Mouse (Mus musculus) liver, postnatal 0 days (tissue): ENCODE data around the gene Rpl38.

Experiments used
- CTCF ChIP-seq: sonication (generic); IDR thresholded peaks from 2 replicates; pipeline ENCODE4 v1.5.1; 2016; ENCODE audit warnings: antibody characterized with exemption, low read depth
- EP300 ChIP-seq: IDR thresholded peaks from 2 replicates; pipeline ENCODE4 v1.6.1; 2016; ENCODE audit warnings: antibody characterized with exemption, low read depth, mild to moderate bottlenecking

DNA sequence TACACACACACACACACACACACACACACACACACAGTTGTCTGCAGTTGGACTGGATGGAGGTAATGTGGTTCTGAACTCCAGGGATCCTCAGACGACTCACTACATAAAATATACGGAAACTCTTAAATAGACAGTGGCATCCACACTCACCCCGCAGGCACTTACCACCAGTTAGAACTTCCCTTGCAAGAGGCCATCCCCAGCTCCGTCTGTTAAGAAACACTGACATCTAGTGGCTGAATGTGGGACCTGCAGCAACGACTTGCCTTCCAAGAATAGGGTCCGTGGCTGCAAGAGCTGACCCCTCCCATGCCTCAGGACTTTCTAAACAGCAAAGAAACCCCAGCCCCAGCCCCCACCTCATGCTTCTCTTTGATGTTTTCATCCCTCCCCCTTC lies 32.0 kb upstream of the Rpl38 start:
- TF ChIP-seq CTCF (peak; percentile 93), EP300 (no peak)
